Mouse (Mus musculus): ENCODE data around the gene Fam205c. TPM values are rescaled to one million over a fixed set of nuclear protein-coding genes. Genes with fewer than 3 reads are reported as not detected.

Fam205c gene
- polyA plus RNA-seq, 1 experiment from 2014 or later = 2.3 TPM

DNA sequence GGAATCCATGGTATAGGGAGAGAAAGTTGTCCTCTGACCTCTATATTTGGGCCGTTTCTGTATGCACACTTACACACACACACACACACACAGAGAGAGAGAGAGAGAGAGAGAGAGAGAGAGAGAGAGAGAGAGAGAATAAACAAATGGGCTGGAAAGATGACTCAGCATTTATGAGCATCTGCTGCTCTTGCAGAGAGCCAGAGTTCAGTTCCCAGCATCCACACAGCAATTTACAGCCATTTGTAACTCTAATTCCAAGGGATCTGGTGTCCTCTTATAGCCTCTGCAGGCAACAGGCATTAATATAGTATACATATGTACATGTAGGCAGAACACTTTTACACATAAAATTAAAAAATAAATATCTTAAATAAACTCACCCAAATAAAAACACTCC is 29.9 kb upstream of the Fam205c start:
- no peak for ATAC-seq (ENCODE audit: low FRiP score)

DNA sequence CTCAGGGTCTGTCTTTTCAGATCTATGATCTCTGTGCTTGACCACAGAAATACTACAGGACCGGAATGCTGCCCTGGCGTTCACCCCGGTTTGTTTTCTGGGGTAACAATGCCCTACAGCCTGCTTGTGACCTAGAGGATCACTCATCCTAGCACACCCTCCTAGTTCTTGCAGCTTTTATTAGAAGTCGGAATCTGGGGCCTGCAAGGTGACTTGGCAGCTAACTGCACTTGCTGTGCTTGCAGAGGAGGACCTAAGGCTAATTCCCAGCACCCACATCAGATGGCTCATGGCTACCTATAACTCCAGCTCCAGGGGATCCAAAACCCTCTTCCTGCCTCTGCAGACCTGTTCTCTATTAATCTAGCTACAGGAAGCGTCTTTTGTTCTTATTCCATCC is 28.7 kb upstream of the Fam205c start:
- H3K27me3 ChIP-seq = peaks cover 10% of the 10 kb centered on the region; the same call in 1 of the 2 replicates
- WGBS = 87% methylated on average over 5 of the region's 5 CpGs
- 0 out of 2 replicates have a peak, but pooled peaks cover 4% of the 10 kb centered on the region for H3K4me1 ChIP-seq
- no peak for ATAC-seq (ENCODE audit: low FRiP score)
- no peaks in the 10 kb centered on the region for H3K36me3 ChIP-seq (replicated peaks)
- no peak overlapping the region for H3K9ac ChIP-seq
- no peak overlapping the region for H3K4me2 ChIP-seq
- no peak overlapping the region for H3K27ac ChIP-seq
- H3K9me3 ChIP-seq = no peaks in the 10 kb centered on the region
- H3K4me3 ChIP-seq (replicated peaks) = no peak overlapping the region

More for the DNA sequence above, 29.9 kb upstream of the Fam205c start:
- no peak overlapping the region for H3K9ac ChIP-seq
- H3K4me3 ChIP-seq (replicated peaks) = no peak overlapping the region
- no peak overlapping the region for H3K27ac ChIP-seq
- no peaks in the 10 kb centered on the region for H3K9me3 ChIP-seq
- peaks cover 10% of the 10 kb centered on the region; the same call in 1 of the 2 replicates for H3K27me3 ChIP-seq
- 0 out of 2 replicates have a peak, but pooled peaks cover 4% of the 10 kb centered on the region for H3K4me1 ChIP-seq
- no peaks in the 10 kb centered on the region for H3K36me3 ChIP-seq (replicated peaks)
- no peak overlapping the region for H3K4me2 ChIP-seq
- 77% methylated on average over 1 of the region's 1 CpGs for WGBS

GRCm38 (mm10) chr4:42902174-42902573 is 28.1 kb upstream of the Fam205c start:
- Histone ChIP-seq H3K4me2 (no peak overlapping the region), H3K27me3 (peaks cover 10% of the 10 kb centered on the region; the same call in 1 of the 2 replicates), H3K9ac (no peak overlapping the region), H3K27ac (no peak overlapping the region), H3K36me3 (replicated peaks) (no peaks in the 10 kb centered on the region), H3K9me3 (no peaks in the 10 kb centered on the region), H3K4me3 (replicated peaks) (no peak overlapping the region), H3K4me1 (0 out of 2 replicates have a peak, but pooled peaks cover 4% of the 10 kb centered on the region)
- WGBS = 69% methylated on average over 9 of the region's 9 CpGs
- ATAC-seq (ENCODE audit: low FRiP score) = no peak

- no peaks in the 10 kb centered on the region for H3K9me3 ChIP-seq
- H3K27me3 ChIP-seq = peaks cover 16% of the 10 kb centered on the region; the same call in 1 of the 2 replicates
- WGBS = 69% methylated on average over 5 of the region's 5 CpGs
- ATAC-seq (ENCODE audit: low FRiP score) = no peak
- no peaks in the 10 kb centered on the region for H3K36me3 ChIP-seq (replicated peaks)
- no peak overlapping the region for H3K9ac ChIP-seq
- no peak overlapping the region for H3K4me3 ChIP-seq (replicated peaks)
- 0 out of 2 replicates have a peak, but pooled peaks cover 4% of the 10 kb centered on the region for H3K4me1 ChIP-seq
- H3K27ac ChIP-seq = no peak overlapping the region
- H3K4me2 ChIP-seq = no peak overlapping the region
Measured at GRCm38 (mm10) chr4:42900878-42901277, 26.8 kb upstream of the Fam205c start.

DNA sequence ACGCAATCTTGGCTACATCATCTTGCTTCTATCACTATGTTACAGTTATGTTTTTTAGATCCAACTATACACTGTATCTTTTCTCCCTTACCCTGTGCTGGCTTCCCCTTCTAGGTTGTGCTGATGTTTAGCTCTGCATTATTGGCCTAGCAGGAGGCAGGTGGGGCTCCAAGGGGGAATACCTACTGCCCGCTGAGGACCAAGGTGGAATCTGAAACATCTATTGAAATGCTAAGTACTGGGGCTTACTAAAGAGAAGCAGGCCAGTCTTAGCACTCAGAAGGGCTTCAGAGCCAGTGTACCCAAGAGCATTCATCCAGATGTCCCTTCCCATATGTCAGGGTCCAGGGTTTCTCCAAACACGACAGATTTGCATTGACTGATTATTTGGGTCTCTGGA is 24.9 kb upstream of the Fam205c start:
- H3K4me1 ChIP-seq = no peaks in the 10 kb centered on the region
- no peak overlapping the region for H3K4me2 ChIP-seq
- H3K36me3 ChIP-seq (replicated peaks) = no peaks in the 10 kb centered on the region
- H3K27ac ChIP-seq = no peak overlapping the region
- no peaks in the 10 kb centered on the region for H3K9me3 ChIP-seq
- no peak for ATAC-seq (ENCODE audit: low FRiP score)
- H3K9ac ChIP-seq = no peak overlapping the region
- 30% methylated on average over 3 of the region's 3 CpGs for WGBS
- H3K27me3 ChIP-seq = peaks cover 16% of the 10 kb centered on the region; the same call in 1 of the 2 replicates
- no peak overlapping the region for H3K4me3 ChIP-seq (replicated peaks)

DNA sequence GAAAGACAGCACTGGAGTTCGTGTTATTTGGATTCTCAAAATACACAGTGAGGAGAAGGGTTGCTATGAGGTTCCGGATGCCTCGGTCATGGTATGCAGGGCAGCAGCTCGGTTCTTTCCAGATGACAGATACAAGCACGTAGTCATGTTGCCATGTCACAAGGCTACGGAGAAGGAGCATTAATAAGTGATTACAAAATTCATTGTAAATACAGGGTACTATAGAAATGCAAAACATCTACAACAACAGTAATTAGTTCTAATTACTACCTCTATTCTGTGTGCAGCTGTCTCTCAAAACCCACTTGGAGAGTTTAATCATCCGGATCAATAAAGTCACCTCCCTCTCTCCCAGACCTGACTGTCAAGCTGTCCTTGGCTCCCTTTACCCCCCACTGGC is 21.1 kb upstream of the Fam205c start:
- ATAC-seq (ENCODE audit: low FRiP score) = 0 out of 2 replicates have a peak, but pooled peaks have one; percentile 30
- no peak overlapping the region for H3K4me3 ChIP-seq (replicated peaks)
- no peak overlapping the region for H3K9ac ChIP-seq

DNA sequence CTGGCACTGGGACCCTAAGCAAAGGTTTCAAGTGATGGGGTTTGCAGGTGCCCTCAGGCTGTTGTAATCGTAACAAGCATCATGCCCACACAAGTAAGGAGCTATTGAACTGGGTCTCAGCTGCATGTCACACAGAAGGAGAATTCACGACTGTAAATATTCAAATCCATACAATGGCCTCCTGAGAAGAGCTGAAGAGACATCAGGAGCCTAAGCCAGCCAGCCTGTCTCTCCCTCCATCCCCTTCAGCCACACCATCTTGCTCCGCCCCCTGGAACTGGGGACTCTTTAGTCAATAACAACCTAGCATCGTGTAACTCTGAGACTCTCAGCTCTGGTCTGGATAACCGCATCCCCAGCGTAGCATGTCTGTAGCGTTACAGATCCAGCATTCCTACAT is 17.1 kb upstream of the Fam205c start:
- 67% methylated on average over 7 of the region's 7 CpGs for WGBS
- H3K9me3 ChIP-seq = no peaks in the 10 kb centered on the region
- H3K9ac ChIP-seq = no peak overlapping the region

More for the DNA sequence above, 21.1 kb upstream of the Fam205c start:
- Histone ChIP-seq H3K27ac (no peak overlapping the region), H3K9me3 (no peaks in the 10 kb centered on the region), H3K4me1 (no peaks in the 10 kb centered on the region), H3K27me3 (peaks cover 13% of the 10 kb centered on the region), H3K4me2 (no peak overlapping the region), H3K36me3 (replicated peaks) (no peaks in the 10 kb centered on the region)
- WGBS = 41% methylated on average over 7 of the region's 7 CpGs

GRCm38 (mm10) chr4:42888806-42889205 is 14.8 kb upstream of the Fam205c start:
- Histone ChIP-seq H3K27me3 (peaks cover 5% of the 10 kb centered on the region; the same call in 1 of the 2 replicates), H3K4me1 (no peaks in the 10 kb centered on the region), H3K36me3 (replicated peaks) (no peaks in the 10 kb centered on the region), H3K9ac (no peak overlapping the region), H3K4me3 (replicated peaks) (no peak overlapping the region), H3K27ac (no peak overlapping the region), H3K9me3 (no peaks in the 10 kb centered on the region), H3K4me2 (no peak overlapping the region)
- no peak for ATAC-seq (ENCODE audit: low FRiP score)
- 96% methylated on average over 6 of the region's 6 CpGs for WGBS

More for the DNA sequence above, 17.1 kb upstream of the Fam205c start:
- Histone ChIP-seq H3K4me2 (no peak overlapping the region), H3K4me3 (replicated peaks) (no peak overlapping the region), H3K27ac (no peak overlapping the region), H3K4me1 (no peaks in the 10 kb centered on the region), H3K27me3 (peaks cover 5% of the 10 kb centered on the region; the same call in 1 of the 2 replicates), H3K36me3 (replicated peaks) (no peaks in the 10 kb centered on the region)
- ATAC-seq (ENCODE audit: low FRiP score) = no peak

DNA sequence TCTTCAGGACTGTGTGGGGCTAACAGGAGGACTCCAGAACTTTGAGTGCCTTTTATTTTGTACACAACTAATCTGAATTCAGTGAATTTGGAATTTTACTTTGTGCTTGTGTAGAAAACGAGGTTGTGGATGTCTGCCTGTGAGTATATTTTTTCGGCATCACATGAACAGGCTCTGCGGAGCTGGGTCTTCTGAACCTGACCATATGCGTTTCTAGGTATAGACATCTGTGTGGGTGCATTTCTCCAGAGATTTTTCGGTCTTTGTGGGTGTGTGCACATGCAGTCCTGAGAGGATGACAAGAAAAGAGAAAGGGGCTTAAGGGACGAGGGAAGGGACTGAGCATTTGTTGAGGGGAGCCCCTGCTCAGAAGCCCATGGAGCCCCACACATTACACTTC is 12.9 kb upstream of the Fam205c start:
- no peaks in the 10 kb centered on the region for H3K9me3 ChIP-seq
- no peak overlapping the region for H3K4me3 ChIP-seq (replicated peaks)
- H3K36me3 ChIP-seq (replicated peaks) = no peaks in the 10 kb centered on the region
- no peaks in the 10 kb centered on the region for H3K4me1 ChIP-seq
- no peaks in the 10 kb centered on the region for H3K27me3 ChIP-seq
- no peak overlapping the region for H3K9ac ChIP-seq
- H3K4me2 ChIP-seq = no peak overlapping the region
- no peak overlapping the region for H3K27ac ChIP-seq
- ATAC-seq (ENCODE audit: low FRiP score) = no peak
- WGBS = 89% methylated on average over 6 of the region's 6 CpGs

DNA sequence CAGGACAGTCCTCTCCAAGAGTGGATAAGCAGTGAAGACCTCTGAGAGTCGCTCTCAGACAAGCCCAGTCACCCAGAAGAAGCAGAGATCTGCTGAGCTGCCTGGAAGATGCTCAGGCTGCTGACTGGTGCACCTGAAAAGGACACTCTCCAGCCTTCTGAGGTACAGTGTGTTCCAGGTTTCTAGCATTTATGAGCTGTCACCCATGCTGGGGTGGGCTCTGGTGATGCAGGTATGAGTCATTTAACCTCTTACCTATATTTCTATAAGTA is 6.6 kb upstream of the Fam205c start:
- H3K9ac ChIP-seq = no peak overlapping the region
- H3K4me1 ChIP-seq = no peaks in the 10 kb centered on the region
- H3K36me3 ChIP-seq (replicated peaks) = no peaks in the 10 kb centered on the region
- H3K4me3 ChIP-seq (replicated peaks) = no peak overlapping the region
- H3K27me3 ChIP-seq = no peaks in the 10 kb centered on the region
- H3K27ac ChIP-seq = no peak overlapping the region
- no peak for ATAC-seq (ENCODE audit: low FRiP score)
- H3K4me2 ChIP-seq = no peak overlapping the region
- no peaks in the 10 kb centered on the region for H3K9me3 ChIP-seq
- WGBS = 41% methylated on average over 1 of the region's 1 CpGs

DNA sequence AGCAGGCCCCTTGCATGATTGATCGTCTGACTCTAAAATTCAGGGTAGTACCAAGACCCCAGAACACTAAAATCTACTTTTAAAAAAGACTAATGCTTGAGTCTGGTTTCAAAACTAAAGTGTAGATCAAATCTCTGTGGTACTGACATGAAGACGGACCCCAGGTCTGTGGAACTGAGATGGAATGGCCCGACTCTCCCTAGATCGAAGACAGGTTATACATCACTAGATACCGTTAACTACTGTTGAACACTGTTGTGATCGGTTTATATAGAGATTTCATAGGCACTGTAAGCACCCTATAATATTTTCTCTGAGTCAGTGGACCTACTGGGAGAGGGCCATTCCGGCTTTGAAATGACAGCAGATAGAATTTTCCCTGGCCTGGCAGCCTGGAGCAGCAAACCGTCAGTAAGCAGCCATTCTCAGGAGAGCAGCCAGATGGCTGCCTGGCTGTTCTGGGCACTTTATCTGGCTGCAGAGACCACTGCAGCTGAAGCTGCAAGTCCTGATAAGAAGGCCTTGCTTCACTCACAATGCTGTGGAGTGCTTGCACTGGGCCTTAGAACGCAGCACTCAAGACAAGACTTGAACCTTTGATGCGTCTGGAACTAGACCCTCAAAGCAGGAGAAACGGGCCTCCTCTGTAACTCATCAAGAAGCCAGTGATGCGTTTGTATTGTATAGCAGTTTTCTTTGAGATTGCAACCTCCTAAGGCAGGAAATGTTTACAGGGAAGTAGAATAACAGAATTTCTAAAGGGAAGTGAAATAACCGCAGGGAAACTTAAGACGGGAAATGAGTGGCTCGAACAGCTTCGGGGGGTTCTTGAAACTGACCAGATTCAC is 6.0 kb upstream of the Fam205c start:
- Histone ChIP-seq H3K4me2 (no peak overlapping the region), H3K27me3 (no peaks in the 10 kb centered on the region), H3K27ac (no peak overlapping the region), H3K36me3 (replicated peaks) (no peaks in the 10 kb centered on the region), H3K9me3 (no peaks in the 10 kb centered on the region), H3K4me1 (no peaks in the 10 kb centered on the region), H3K4me3 (replicated peaks) (no peak overlapping the region), H3K9ac (no peak overlapping the region)
- no peak for ATAC-seq (ENCODE audit: low FRiP score)
- WGBS = 86% methylated on average over 16 of the region's 16 CpGs

- no peak for ATAC-seq (ENCODE audit: low FRiP score)
- no peaks in the 10 kb centered on the region for H3K4me1 ChIP-seq
- WGBS = 91% methylated on average over 2 of the region's 2 CpGs
- H3K27ac ChIP-seq = no peak overlapping the region
- no peak overlapping the region for H3K4me3 ChIP-seq (replicated peaks)
- no peaks in the 10 kb centered on the region for H3K27me3 ChIP-seq
- H3K9me3 ChIP-seq = no peaks in the 10 kb centered on the region
- no peak overlapping the region for H3K4me2 ChIP-seq
- H3K36me3 ChIP-seq (replicated peaks) = no peaks in the 10 kb centered on the region
- no peak overlapping the region for H3K9ac ChIP-seq
Measured at GRCm38 (mm10) chr4:42877657-42878056, 3.6 kb upstream of the Fam205c start.
